Mouse (Mus musculus): ENCODE measurements at regions not wholly inside any gene's neighbourhood (a gene's known extent, or its start where the extent isn't known, plus 50 kb on each side); places are given as distances from the start of the nearest gene placed in this dataset.

GRCm38 (mm10) chr15:38572652-38573051 is 1147.3 kb downstream of the 4930447A16Rik start:
- TF ChIP-seq CTCF (IDR thresholded peaks at IDR 0.05; ENCODE audit: low read depth, low read length) = no peak
- no peak for TF ChIP-seq POLR2A (IDR thresholded peaks at IDR 0.05; ENCODE audit: borderline replicate concordance, low read depth, low read length)

All from bone marrow macrophage, adult 2 months (primary cell).